Mouse (Mus musculus) heart, postnatal 14 days (tissue): ENCODE measurements around the gene Prrc2a. TPM values are rescaled to one million over a fixed set of nuclear protein-coding genes. Genes with fewer than 3 reads are reported as not detected.
A peak's percentile ranks its signal among the peaks of the same experiment; 100 is the strongest.

Experiments
- DNase-seq, 2 experiments: peaks; one replicate each; pipeline ENCODE4 v3.0.0; 2021 to 2022
- intact Hi-C: fragments of 180-260 bp; cut with DNase I; formaldehyde crosslinking; loops from one replicate; pipeline ENCODE4 v1.15.1; 2025
- total RNA-seq, 2 experiments: library from RNA; stranded (reverse); gene quantifications; 2 replicates each; pipeline ENCODE4 v1.2.3; 2021

Prrc2a gene
- total RNA-seq, 2 experiments from 2014 or later, result 148 to 174 TPM

- intact Hi-C loops, result no loop called here
These were observed 906 bp upstream of the Prrc2a start for GRCm38 (mm10) chr17:35165451-35166155.

GRCm38 (mm10) chr17:35164218-35164567, 504 bp downstream of the Prrc2a start:
- intact Hi-C loops, result loop anchor here (5.0 kb wide), 1 partner anchor 37 kb away; the partner anchor contains the start of gene D17H6S53E
- DNase-seq, result no peak

More at GRCm38 (mm10) chr17:35165451-35166155, 906 bp upstream of the Prrc2a start:
- no peak for DNase-seq

GRCm38 (mm10) chr17:35163326-35164081, 1.2 kb downstream of the Prrc2a start:
- DNase-seq, result no peak
- intact Hi-C loops, result loop anchor here (1.0 to 5.0 kb wide), 2 partner anchors 27 to 36 kb away; partner anchors contain the start of gene D17H6S53E

GRCm38 (mm10) chr17:35162730-35163129, 2.0 kb downstream of the Prrc2a start:
- intact Hi-C loops, result loop anchor here (1.0 to 5.0 kb wide), 2 partner anchors 26 to 35 kb away; partner anchors contain the start of gene D17H6S53E

GRCm38 (mm10) chr17:35162121-35162520, 2.6 kb downstream of the Prrc2a start:
- intact Hi-C loops, result loop anchor here (5.0 kb wide), 1 partner anchor 35 kb away; the partner anchor contains the start of gene D17H6S53E
- DNase-seq, result no peak

More at GRCm38 (mm10) chr17:35162730-35163129, 2.0 kb downstream of the Prrc2a start:
- peak in 1 of 2 experiments; percentile 51 for DNase-seq

GRCm38 (mm10) chr17:35161421-35161820, 3.3 kb downstream of the Prrc2a start:
- intact Hi-C loops, result loop anchor here (5.0 kb wide), 1 partner anchor 34 kb away; the partner anchor contains the start of gene D17H6S53E
- DNase-seq, result no peak

GRCm38 (mm10) chr17:35159638-35160037, 5.1 kb downstream of the Prrc2a start:
- intact Hi-C loops, result loop anchor here (5.0 to 10.0 kb wide), 2 partner anchors 32 to 1045 kb away; partner anchors contain the start of genes D17H6S53E and H2-DMa
- no peak for DNase-seq

- intact Hi-C loops, result loop anchor here (10.0 kb wide), 1 partner anchor 1044 kb away; the partner anchor contains the start of gene H2-DMa
- DNase-seq, result no peak
These were observed 5.7 kb downstream of the Prrc2a start for GRCm38 (mm10) chr17:35158850-35159593.

GRCm38 (mm10) chr17:35157661-35158175, 7.0 kb downstream of the Prrc2a start:
- no peak for DNase-seq
- intact Hi-C loops, result loop anchor here (2.0 to 10.0 kb wide), 2 partner anchors 15 to 1043 kb away; partner anchors contain the start of gene H2-DMa

GRCm38 (mm10) chr17:35157254-35157653, 7.4 kb downstream of the Prrc2a start:
- intact Hi-C loops, result loop anchor here (2.0 to 10.0 kb wide), 2 partner anchors 14 to 1042 kb away; partner anchors contain the start of gene H2-DMa

GRCm38 (mm10) chr17:35156461-35157200, 8.1 kb downstream of the Prrc2a start:
- intact Hi-C loops, result loop anchor here (2.0 to 10.0 kb wide), 2 partner anchors 14 to 1042 kb away; partner anchors contain the start of gene H2-DMa

More at GRCm38 (mm10) chr17:35157254-35157653, 7.4 kb downstream of the Prrc2a start:
- no peak for DNase-seq

GRCm38 (mm10) chr17:35155451-35155850, 9.2 kb downstream of the Prrc2a start:
- DNase-seq, result no peak
- intact Hi-C loops, result loop anchor here (10.0 kb wide), 1 partner anchor 1041 kb away; the partner anchor contains the start of gene H2-DMa

More at GRCm38 (mm10) chr17:35156461-35157200, 8.1 kb downstream of the Prrc2a start:
- no peak for DNase-seq

- no peak for DNase-seq
These were observed 10.1 kb downstream of the Prrc2a start for GRCm38 (mm10) chr17:35154616-35155015.

GRCm38 (mm10) chr17:35153931-35154330, 10.8 kb downstream of the Prrc2a start:
- intact Hi-C loops, result loop anchor here (10.0 kb wide), 1 partner anchor 1039 kb away; the partner anchor contains the start of gene H2-DMa
- DNase-seq, result no peak

More at GRCm38 (mm10) chr17:35154616-35155015, 10.1 kb downstream of the Prrc2a start:
- intact Hi-C loops, result loop anchor here (10.0 kb wide), 1 partner anchor 1040 kb away; the partner anchor contains the start of gene H2-DMa

- intact Hi-C loops, result loop anchor here (10.0 kb wide), 1 partner anchor 1038 kb away; the partner anchor contains the start of gene H2-DMa
- no peak for DNase-seq
These were observed 11.6 kb downstream of the Prrc2a start for GRCm38 (mm10) chr17:35153077-35153476.

GRCm38 (mm10) chr17:35152121-35152520, 12.6 kb downstream of the Prrc2a start:
- intact Hi-C loops, result loop anchor here (10.0 kb wide), 1 partner anchor 1037 kb away; the partner anchor contains the start of gene H2-DMa
- no peak for DNase-seq

GRCm38 (mm10) chr17:35147922-35148639, 16.6 kb downstream of the Prrc2a start:
- DNase-seq, result no peak
- intact Hi-C loops, result no loop called here

- intact Hi-C loops, result no loop called here
- no peak for DNase-seq
These were observed 17.3 kb downstream of the Prrc2a start for GRCm38 (mm10) chr17:35147348-35147747.
